Mouse (Mus musculus): ENCODE measurements at regions not wholly inside any gene's neighbourhood (a gene's known extent, or its start where the extent isn't known, plus 50 kb on each side); places are given as distances from the start of the nearest gene placed in this dataset.

- Histone ChIP-seq H3K36me3 (no peaks in the 10 kb centered on the region), H3K27ac (no peak overlapping the region), H3K4me1 (replicated peaks) (no peaks in the 10 kb centered on the region), H3K27me3 (no peaks in the 10 kb centered on the region), H3K9me3 (no peaks in the 10 kb centered on the region), H3K4me2 (replicated peaks) (no peak overlapping the region), H3K9ac (replicated peaks) (no peak overlapping the region), H3K4me3 (replicated peaks) (no peak overlapping the region)
- peak; percentile 78 for ATAC-seq
Measured at GRCm38 (mm10) chr2:101220759-101221158, 403.8 kb upstream of the Rag2 start.

- no peaks in the 10 kb centered on the region for H3K4me1 ChIP-seq (replicated peaks)
- no peak for ATAC-seq
- WGBS, result 88% methylated on average over 3 of the region's 3 CpGs
Measured at GRCm38 (mm10) chr2:101242983-101243382, 381.5 kb upstream of the Rag2 start.

GRCm38 (mm10) chr2:101247133-101247532 is 377.4 kb upstream of the Rag2 start:
- Histone ChIP-seq H3K4me2 (replicated peaks) (no peak overlapping the region), H3K4me3 (replicated peaks) (no peak overlapping the region), H3K4me1 (replicated peaks) (no peaks in the 10 kb centered on the region), H3K9me3 (no peaks in the 10 kb centered on the region), H3K36me3 (no peaks in the 10 kb centered on the region), H3K27me3 (no peaks in the 10 kb centered on the region), H3K27ac (no peak overlapping the region), H3K9ac (replicated peaks) (no peak overlapping the region)
- ATAC-seq, result no peak
- 59% methylated on average over 2 of the region's 2 CpGs for WGBS

More at GRCm38 (mm10) chr2:101242983-101243382, 381.5 kb upstream of the Rag2 start:
- no peaks in the 10 kb centered on the region for H3K9me3 ChIP-seq
- H3K4me3 ChIP-seq (replicated peaks), result no peak overlapping the region
- no peaks in the 10 kb centered on the region for H3K36me3 ChIP-seq
- no peak overlapping the region for H3K27ac ChIP-seq
- H3K4me2 ChIP-seq (replicated peaks), result no peak overlapping the region
- no peaks in the 10 kb centered on the region for H3K27me3 ChIP-seq
- H3K9ac ChIP-seq (replicated peaks), result no peak overlapping the region

- H3K9ac ChIP-seq (replicated peaks), result no peak overlapping the region
- no peak overlapping the region for H3K4me3 ChIP-seq (replicated peaks)
- ATAC-seq, result peak; percentile 67; the same call in 1 of the 2 replicates
- no peaks in the 10 kb centered on the region for H3K9me3 ChIP-seq
- H3K27ac ChIP-seq, result no peak overlapping the region
- H3K4me1 ChIP-seq (replicated peaks), result no peaks in the 10 kb centered on the region
- no peaks in the 10 kb centered on the region for H3K27me3 ChIP-seq
- H3K4me2 ChIP-seq (replicated peaks), result no peak overlapping the region
- no peaks in the 10 kb centered on the region for H3K36me3 ChIP-seq
- WGBS, result 61% methylated on average over 3 of the region's 3 CpGs
Measured at GRCm38 (mm10) chr2:101252228-101252627, 372.3 kb upstream of the Rag2 start.

- WGBS, result 83% methylated on average over 3 of the region's 3 CpGs
- no peaks in the 10 kb centered on the region for H3K4me1 ChIP-seq (replicated peaks)
- H3K36me3 ChIP-seq, result no peaks in the 10 kb centered on the region
- no peaks in the 10 kb centered on the region for H3K27me3 ChIP-seq
- H3K4me2 ChIP-seq (replicated peaks), result no peak overlapping the region
- H3K9ac ChIP-seq (replicated peaks), result no peak overlapping the region
- no peak overlapping the region for H3K27ac ChIP-seq
- no peak overlapping the region for H3K4me3 ChIP-seq (replicated peaks)
- no peaks in the 10 kb centered on the region for H3K9me3 ChIP-seq
- ATAC-seq, result no peak
Measured at GRCm38 (mm10) chr2:101256464-101256863, 368.1 kb upstream of the Rag2 start.

- Histone ChIP-seq H3K4me1 (replicated peaks) (no peaks in the 10 kb centered on the region), H3K27ac (no peak overlapping the region), H3K27me3 (no peaks in the 10 kb centered on the region), H3K36me3 (no peaks in the 10 kb centered on the region), H3K4me3 (replicated peaks) (no peak overlapping the region), H3K4me2 (replicated peaks) (no peak overlapping the region), H3K9me3 (no peaks in the 10 kb centered on the region), H3K9ac (replicated peaks) (no peak overlapping the region)
- WGBS, result 84% methylated on average over 4 of the region's 4 CpGs
- ATAC-seq, result no peak
Measured at GRCm38 (mm10) chr2:101263934-101264333, 360.6 kb upstream of the Rag2 start.

- H3K36me3 ChIP-seq, result no peaks in the 10 kb centered on the region
- no peaks in the 10 kb centered on the region for H3K27me3 ChIP-seq
- 90% methylated on average over 2 of the region's 2 CpGs for WGBS
- no peak overlapping the region for H3K9ac ChIP-seq (replicated peaks)
- H3K4me2 ChIP-seq (replicated peaks), result no peak overlapping the region
- H3K4me3 ChIP-seq (replicated peaks), result no peak overlapping the region
- H3K4me1 ChIP-seq (replicated peaks), result no peaks in the 10 kb centered on the region
- no peaks in the 10 kb centered on the region for H3K9me3 ChIP-seq
- no peak for ATAC-seq
- no peak overlapping the region for H3K27ac ChIP-seq
Measured at GRCm38 (mm10) chr2:101266685-101267374, 357.7 kb upstream of the Rag2 start.

GRCm38 (mm10) chr2:101274045-101274664 is 350.4 kb upstream of the Rag2 start:
- H3K27me3 ChIP-seq, result no peaks in the 10 kb centered on the region
- no peaks in the 10 kb centered on the region for H3K36me3 ChIP-seq
- 62% methylated on average over 3 of the region's 3 CpGs for WGBS
- ATAC-seq, result no peak
- no peak overlapping the region for H3K27ac ChIP-seq
- H3K9me3 ChIP-seq, result no peaks in the 10 kb centered on the region
- no peak overlapping the region for H3K4me3 ChIP-seq (replicated peaks)
- no peak overlapping the region for H3K9ac ChIP-seq (replicated peaks)
- H3K4me1 ChIP-seq (replicated peaks), result 0 out of 2 replicates have a peak, but pooled peaks cover 3% of the 10 kb centered on the region
- H3K4me2 ChIP-seq (replicated peaks), result no peak overlapping the region

GRCm38 (mm10) chr2:101284886-101285285 is 339.6 kb upstream of the Rag2 start:
- H3K9ac ChIP-seq (replicated peaks), result no peak overlapping the region
- H3K27ac ChIP-seq, result no peak overlapping the region
- ATAC-seq, result no peak
- no peaks in the 10 kb centered on the region for H3K36me3 ChIP-seq
- no peaks in the 10 kb centered on the region for H3K9me3 ChIP-seq
- no peak overlapping the region for H3K4me2 ChIP-seq (replicated peaks)
- H3K4me1 ChIP-seq (replicated peaks), result no peaks in the 10 kb centered on the region
- H3K4me3 ChIP-seq (replicated peaks), result no peak overlapping the region
- no peaks in the 10 kb centered on the region for H3K27me3 ChIP-seq

- Histone ChIP-seq H3K27me3 (no peaks in the 10 kb centered on the region), H3K9ac (replicated peaks) (no peak overlapping the region), H3K4me1 (replicated peaks) (no peaks in the 10 kb centered on the region), H3K36me3 (no peaks in the 10 kb centered on the region), H3K27ac (no peak overlapping the region), H3K4me2 (replicated peaks) (no peak overlapping the region), H3K9me3 (no peaks in the 10 kb centered on the region), H3K4me3 (replicated peaks) (no peak overlapping the region)
- WGBS, result 91% methylated on average over 1 of the region's 1 CpGs
- ATAC-seq, result no peak
Measured at GRCm38 (mm10) chr2:101288119-101288518, 336.4 kb upstream of the Rag2 start.

- Histone ChIP-seq H3K9ac (replicated peaks) (no peak overlapping the region), H3K36me3 (no peaks in the 10 kb centered on the region), H3K4me3 (replicated peaks) (no peak overlapping the region), H3K27ac (no peak overlapping the region), H3K27me3 (no peaks in the 10 kb centered on the region), H3K4me1 (replicated peaks) (no peaks in the 10 kb centered on the region), H3K4me2 (replicated peaks) (no peak overlapping the region), H3K9me3 (no peaks in the 10 kb centered on the region)
- 37% methylated on average over 2 of the region's 2 CpGs for WGBS
- ATAC-seq, result no peak
Measured at GRCm38 (mm10) chr2:101289168-101289567, 335.4 kb upstream of the Rag2 start.

GRCm38 (mm10) chr2:101290738-101291137 is 333.8 kb upstream of the Rag2 start:
- Histone ChIP-seq H3K9ac (replicated peaks) (no peak overlapping the region), H3K4me2 (replicated peaks) (no peak overlapping the region), H3K4me3 (replicated peaks) (no peak overlapping the region), H3K27ac (no peak overlapping the region), H3K4me1 (replicated peaks) (peaks cover under 1% of the 10 kb centered on the region; the same call in 1 of the 2 replicates), H3K9me3 (no peaks in the 10 kb centered on the region), H3K27me3 (no peaks in the 10 kb centered on the region), H3K36me3 (no peaks in the 10 kb centered on the region)
- ATAC-seq, result no peak
- 96% methylated on average over 4 of the region's 4 CpGs for WGBS
